Mouse (Mus musculus): ENCODE results near the gene Cnksr3. TPM values are rescaled to one million over a fixed set of nuclear protein-coding genes. Genes with fewer than 3 reads are reported as not detected.

The Cnksr3 gene
- polyA plus RNA-seq, 1 experiment from 2014 or later: 10.4 TPM

GRCm38 (mm10) chr10:7202576-7202975 lies 9.5 kb downstream of the Cnksr3 start:
- ATAC-seq (ENCODE audit: low read depth) (no peak), DNase-seq (ENCODE audit: low spot score) (no peak)
- Histone ChIP-seq H3K27me3 (replicated peaks; ENCODE audit: control insufficient read depth, insufficient read depth, low read length) (no peaks in the 10 kb centered on the region), H3K9me3 (ENCODE audit: control insufficient read depth, low read length) (no peaks in the 10 kb centered on the region), H3K4me1 (ENCODE audit: control insufficient read depth, insufficient read depth, low read length) (no peaks in the 10 kb centered on the region), H3K36me3 (ENCODE audit: control insufficient read depth, insufficient read depth, low read length) (no peaks in the 10 kb centered on the region), H3K9ac (ENCODE audit: low read depth, low read length) (no peak overlapping the region), H3K4me2 (ENCODE audit: low read depth, low read length) (no peak overlapping the region), H3K4me3 (ENCODE audit: low read depth, low read length) (no peak overlapping the region), H3K27ac (replicated peaks; ENCODE audit: low read depth, low read length) (no peak overlapping the region)
- 93% methylated on average over 9 of the region's 9 CpGs for WGBS

- Histone ChIP-seq H3K27ac (replicated peaks; ENCODE audit: low read depth, low read length) (no peak overlapping the region), H3K27me3 (replicated peaks; ENCODE audit: control insufficient read depth, insufficient read depth, low read length) (no peaks in the 10 kb centered on the region), H3K4me1 (ENCODE audit: control insufficient read depth, insufficient read depth, low read length) (0 out of 2 replicates have a peak, but pooled peaks cover 6% of the 10 kb centered on the region), H3K9ac (ENCODE audit: low read depth, low read length) (no peak overlapping the region), H3K4me2 (ENCODE audit: low read depth, low read length) (no peak overlapping the region), H3K4me3 (ENCODE audit: low read depth, low read length) (no peak overlapping the region), H3K9me3 (ENCODE audit: control insufficient read depth, low read length) (no peaks in the 10 kb centered on the region), H3K36me3 (ENCODE audit: control insufficient read depth, insufficient read depth, low read length) (no peaks in the 10 kb centered on the region)
- WGBS: 82% methylated on average over 7 of the region's 7 CpGs
- ATAC-seq (ENCODE audit: low read depth) (no peak), DNase-seq (ENCODE audit: low spot score) (no peak)
Observed at GRCm38 (mm10) chr10:7200665-7201064, 11.4 kb downstream of the Cnksr3 start.

GRCm38 (mm10) chr10:7198201-7198600 lies 13.8 kb downstream of the Cnksr3 start:
- H3K27me3 ChIP-seq (replicated peaks; ENCODE audit: control insufficient read depth, insufficient read depth, low read length): no peaks in the 10 kb centered on the region
- 0 out of 2 replicates have a peak, but pooled peaks cover 6% of the 10 kb centered on the region for H3K4me1 ChIP-seq (ENCODE audit: control insufficient read depth, insufficient read depth, low read length)
- no peak overlapping the region for H3K9ac ChIP-seq (ENCODE audit: low read depth, low read length)
- no peaks in the 10 kb centered on the region for H3K9me3 ChIP-seq (ENCODE audit: control insufficient read depth, low read length)
- H3K4me3 ChIP-seq (ENCODE audit: low read depth, low read length): no peak overlapping the region
- no peak overlapping the region for H3K27ac ChIP-seq (replicated peaks; ENCODE audit: low read depth, low read length)
- no peak for ATAC-seq (ENCODE audit: low read depth)
- H3K4me2 ChIP-seq (ENCODE audit: low read depth, low read length): no peak overlapping the region
- no peak for DNase-seq (ENCODE audit: low spot score)
- no peaks in the 10 kb centered on the region for H3K36me3 ChIP-seq (ENCODE audit: control insufficient read depth, insufficient read depth, low read length)

GRCm38 (mm10) chr10:7197733-7198132 lies 14.3 kb downstream of the Cnksr3 start:
- 0 out of 2 replicates have a peak, but pooled peaks cover 6% of the 10 kb centered on the region for H3K4me1 ChIP-seq (ENCODE audit: control insufficient read depth, insufficient read depth, low read length)
- no peak overlapping the region for H3K4me2 ChIP-seq (ENCODE audit: low read depth, low read length)
- H3K27me3 ChIP-seq (replicated peaks; ENCODE audit: control insufficient read depth, insufficient read depth, low read length): no peaks in the 10 kb centered on the region
- 85% methylated on average over 6 of the region's 6 CpGs for WGBS
- H3K4me3 ChIP-seq (ENCODE audit: low read depth, low read length): no peak overlapping the region
- H3K27ac ChIP-seq (replicated peaks; ENCODE audit: low read depth, low read length): no peak overlapping the region
- H3K36me3 ChIP-seq (ENCODE audit: control insufficient read depth, insufficient read depth, low read length): no peaks in the 10 kb centered on the region
- no peaks in the 10 kb centered on the region for H3K9me3 ChIP-seq (ENCODE audit: control insufficient read depth, low read length)
- ATAC-seq (ENCODE audit: low read depth) (no peak), DNase-seq (ENCODE audit: low spot score) (no peak)
- H3K9ac ChIP-seq (ENCODE audit: low read depth, low read length): no peak overlapping the region

- WGBS: 83% methylated on average over 8 of the region's 8 CpGs
Observed at GRCm38 (mm10) chr10:7196668-7197400, 15.2 kb downstream of the Cnksr3 start.

GRCm38 (mm10) chr10:7195927-7196326 lies 16.1 kb downstream of the Cnksr3 start:
- Histone ChIP-seq H3K36me3 (ENCODE audit: control insufficient read depth, insufficient read depth, low read length) (no peaks in the 10 kb centered on the region), H3K27me3 (replicated peaks; ENCODE audit: control insufficient read depth, insufficient read depth, low read length) (no peaks in the 10 kb centered on the region), H3K4me1 (ENCODE audit: control insufficient read depth, insufficient read depth, low read length) (0 out of 2 replicates have a peak, but pooled peaks cover 6% of the 10 kb centered on the region), H3K9me3 (ENCODE audit: control insufficient read depth, low read length) (no peaks in the 10 kb centered on the region), H3K9ac (ENCODE audit: low read depth, low read length) (no peak overlapping the region), H3K4me3 (ENCODE audit: low read depth, low read length) (no peak overlapping the region), H3K4me2 (ENCODE audit: low read depth, low read length) (no peak overlapping the region), H3K27ac (replicated peaks; ENCODE audit: low read depth, low read length) (no peak overlapping the region)
- DNase-seq (ENCODE audit: low spot score) (no peak), ATAC-seq (ENCODE audit: low read depth) (no peak)
- WGBS: 77% methylated on average over 6 of the region's 6 CpGs

More at GRCm38 (mm10) chr10:7196668-7197400, 15.2 kb downstream of the Cnksr3 start:
- DNase-seq (ENCODE audit: low spot score) (no peak), ATAC-seq (ENCODE audit: low read depth) (no peak; the same call in 1 of the 2 replicates)
- no peaks in the 10 kb centered on the region for H3K9me3 ChIP-seq (ENCODE audit: control insufficient read depth, low read length)
- 0 out of 2 replicates have a peak, but pooled peaks cover 6% of the 10 kb centered on the region for H3K4me1 ChIP-seq (ENCODE audit: control insufficient read depth, insufficient read depth, low read length)
- H3K27ac ChIP-seq (replicated peaks; ENCODE audit: low read depth, low read length): no peak overlapping the region
- H3K4me3 ChIP-seq (ENCODE audit: low read depth, low read length): no peak overlapping the region
- H3K27me3 ChIP-seq (replicated peaks; ENCODE audit: control insufficient read depth, insufficient read depth, low read length): no peaks in the 10 kb centered on the region
- no peaks in the 10 kb centered on the region for H3K36me3 ChIP-seq (ENCODE audit: control insufficient read depth, insufficient read depth, low read length)
- H3K4me2 ChIP-seq (ENCODE audit: low read depth, low read length): no peak overlapping the region
- H3K9ac ChIP-seq (ENCODE audit: low read depth, low read length): no peak overlapping the region

- H3K9ac ChIP-seq (ENCODE audit: low read depth, low read length): no peak overlapping the region
- no peak overlapping the region for H3K4me2 ChIP-seq (ENCODE audit: low read depth, low read length)
- DNase-seq (ENCODE audit: low spot score): no peak
- peaks cover 6% of the 10 kb centered on the region; the same call in 1 of the 2 replicates for H3K4me1 ChIP-seq (ENCODE audit: control insufficient read depth, insufficient read depth, low read length)
- WGBS: 80% methylated on average over 9 of the region's 9 CpGs
- no peaks in the 10 kb centered on the region for H3K36me3 ChIP-seq (ENCODE audit: control insufficient read depth, insufficient read depth, low read length)
- no peak overlapping the region for H3K27ac ChIP-seq (replicated peaks; ENCODE audit: low read depth, low read length)
- H3K4me3 ChIP-seq (ENCODE audit: low read depth, low read length): no peak overlapping the region
- H3K9me3 ChIP-seq (ENCODE audit: control insufficient read depth, low read length): no peaks in the 10 kb centered on the region
- H3K27me3 ChIP-seq (replicated peaks; ENCODE audit: control insufficient read depth, insufficient read depth, low read length): no peaks in the 10 kb centered on the region
- ATAC-seq (ENCODE audit: low read depth): no peak
Observed at GRCm38 (mm10) chr10:7191721-7192413, 20.2 kb downstream of the Cnksr3 start.

- Histone ChIP-seq H3K4me1 (ENCODE audit: control insufficient read depth, insufficient read depth, low read length) (peaks cover under 1% of the 10 kb centered on the region; the same call in 1 of the 2 replicates), H3K27me3 (replicated peaks; ENCODE audit: control insufficient read depth, insufficient read depth, low read length) (no peaks in the 10 kb centered on the region), H3K9ac (ENCODE audit: low read depth, low read length) (no peak overlapping the region), H3K27ac (replicated peaks; ENCODE audit: low read depth, low read length) (no peak overlapping the region), H3K4me2 (ENCODE audit: low read depth, low read length) (no peak overlapping the region), H3K9me3 (ENCODE audit: control insufficient read depth, low read length) (no peaks in the 10 kb centered on the region), H3K36me3 (ENCODE audit: control insufficient read depth, insufficient read depth, low read length) (no peaks in the 10 kb centered on the region), H3K4me3 (ENCODE audit: low read depth, low read length) (no peak overlapping the region)
- ATAC-seq (ENCODE audit: low read depth): no peak
- 80% methylated on average over 6 of the region's 6 CpGs for WGBS
- DNase-seq (ENCODE audit: low spot score): no peak
Observed at GRCm38 (mm10) chr10:7189194-7189593, 22.8 kb downstream of the Cnksr3 start.

All from embryonic facial prominence, embryonic 14.5 days (tissue).